Mouse (Mus musculus) stomach, postnatal 0 days (tissue): ENCODE results near the gene D630045J12Rik. TPM values are rescaled to one million over a fixed set of nuclear protein-coding genes. Genes with fewer than 3 reads are reported as not detected.

Source experiments
- ATAC-seq: fragments of 200-750 bp; cut with Nextera tagmentation; 2 replicates; pipeline ENCODE4 v1.8.0; 2017; ENCODE audit not compliant: low FRiP score, low TSS enrichment
- DNase-seq: peaks from one replicate; pipeline ENCODE4 v3.0.0-alpha.2; 2016; ENCODE audit warnings: low spot score
- H3K27ac ChIP-seq: fragments of 300-500 bp; sonication (generic); replicated peaks from 2 replicates; pipeline ENCODE4 v1.5.1; 2014; ENCODE audit warnings: mild to moderate bottlenecking, control low read depth
- H3K27me3 ChIP-seq: fragments of 300-500 bp; sonication (generic); 2 replicates; pipeline ENCODE4 v1.6.1; 2014; ENCODE audit warnings: low read length; ENCODE audit not compliant: control insufficient read depth, insufficient read depth
- H3K36me3 ChIP-seq: fragments of 300-500 bp; sonication (generic); 2 replicates; pipeline ENCODE4 v1.6.1; 2014; ENCODE audit warnings: low read length, mixed read lengths; ENCODE audit not compliant: control insufficient read depth, insufficient read depth
- H3K4me1 ChIP-seq: fragments of 300-500 bp; sonication (generic); replicated peaks from 2 replicates; pipeline ENCODE4 v1.6.1; 2014; ENCODE audit warnings: antibody characterized with exemption; ENCODE audit not compliant: control insufficient read depth, insufficient read depth
- H3K4me2 ChIP-seq: fragments of 300-500 bp; sonication (generic); replicated peaks from 2 replicates; pipeline ENCODE4 v1.6.1; 2014; ENCODE audit warnings: low read depth, mild to moderate bottlenecking, control low read depth, moderate library complexity
- H3K4me3 ChIP-seq: fragments of 300-500 bp; sonication (generic); 2 replicates; pipeline ENCODE4 v1.5.1; 2014; ENCODE audit warnings: low read depth, low read length, control low read depth
- H3K9ac ChIP-seq: fragments of 300-500 bp; sonication (generic); 2 replicates; pipeline ENCODE4 v1.6.1; 2014; ENCODE audit warnings: mild to moderate bottlenecking, low read length, control low read depth, mixed read lengths
- H3K9me3 ChIP-seq: fragments of 300-500 bp; sonication (generic); 2 replicates; pipeline ENCODE4 v1.6.1; 2016; ENCODE audit warnings: low read length; ENCODE audit not compliant: control insufficient read depth
- CTCF ChIP-seq: IDR thresholded peaks from 2 replicates; pipeline ENCODE4 v1.5.1; 2016; ENCODE audit warnings: antibody characterized with exemption, low read depth, mild to moderate bottlenecking, moderate library complexity
- EP300 ChIP-seq: optimal IDR thresholded peaks from 2 replicates; pipeline ENCODE3; 2016; ENCODE audit warnings: antibody characterized with exemption
- WGBS: fragments of 180-500 bp; shearing (Covaris S2); extraction: QIAGEN DNeasy Blood & Tissue Kit; methylation state at CpG from one replicate; pipeline ENCODE4 v1.1.7; 2014; 5-methylcytosine and 5-hydroxymethylcytosine counted together
- polyA plus RNA-seq: library from polyadenylated mRNA; unstranded; fragments of >200 nt; fragmentation: Nextera tagmentation; extraction: Ambion mirVana; gene quantifications from 2 replicates; pipeline ENCODE4 v1.2.1, GENCODE M21; 2015

The D630045J12Rik gene
- polyA plus RNA-seq, 1 experiment from 2014 or later: 0.70 TPM

DNA sequence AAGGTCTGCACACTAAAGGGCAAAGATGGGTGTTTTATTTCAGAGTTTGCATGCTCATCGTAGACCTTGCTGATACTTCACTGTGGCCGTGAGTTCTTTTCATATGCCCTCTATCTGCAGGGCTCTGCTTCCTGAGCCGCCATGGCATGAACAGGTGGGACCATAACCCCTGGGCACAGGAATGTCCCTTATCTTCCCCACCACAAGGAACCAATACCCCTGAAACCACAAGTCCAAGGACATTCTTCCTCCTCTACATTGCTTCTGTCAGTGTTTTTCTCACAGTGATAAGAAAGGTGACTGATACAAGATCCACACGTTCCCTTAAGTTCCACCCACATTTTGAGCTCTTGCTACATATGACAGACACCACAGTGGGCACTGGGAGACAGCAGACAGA, 3.0 kb upstream of the D630045J12Rik start:
- no peak for ATAC-seq
- no peak for DNase-seq
- Histone ChIP-seq H3K4me1 (no peaks in the 10 kb centered on the region; the same call in 1 of the 2 replicates), H3K4me2 (no peak overlapping the region), H3K9ac (no peak overlapping the region), H3K27me3 (no peaks in the 10 kb centered on the region), H3K36me3 (no peaks in the 10 kb centered on the region), H3K4me3 (no peak overlapping the region), H3K27ac (no peak overlapping the region), H3K9me3 (no peaks in the 10 kb centered on the region)
- TF ChIP-seq CTCF: no peak
- no peak for TF ChIP-seq EP300
- WGBS: 85% methylated on average over 4 of the region's 4 CpGs

DNA sequence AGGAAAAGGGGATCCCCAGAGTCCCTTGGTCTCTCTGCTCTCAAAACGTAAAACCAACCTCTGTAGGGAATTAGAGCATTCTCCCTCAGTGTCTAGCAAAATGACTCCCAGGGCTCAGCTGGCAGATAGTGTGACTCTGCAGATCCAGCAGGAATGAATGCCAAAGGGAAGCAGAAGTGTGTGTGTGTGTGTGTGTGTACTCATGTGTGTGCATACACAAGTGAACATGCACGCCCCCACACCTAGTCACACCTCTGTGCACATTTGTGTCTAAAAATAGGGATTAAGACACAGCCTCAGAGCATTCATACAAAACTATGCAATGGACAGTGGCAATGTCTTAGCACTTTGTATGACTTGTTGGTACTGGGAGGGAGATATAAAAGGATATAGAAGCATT, 2.0 kb upstream of the D630045J12Rik start:
- ATAC-seq (no peak), DNase-seq (no peak)
- H3K36me3 ChIP-seq: no peaks in the 10 kb centered on the region
- H3K4me3 ChIP-seq: no peak overlapping the region
- no peaks in the 10 kb centered on the region for H3K9me3 ChIP-seq
- TF ChIP-seq CTCF (no peak), EP300 (no peak)
- no peaks in the 10 kb centered on the region for H3K27me3 ChIP-seq
- H3K4me1 ChIP-seq: no peaks in the 10 kb centered on the region; the same call in 1 of the 2 replicates
- 81% methylated on average over 2 of the region's 2 CpGs for WGBS
- H3K9ac ChIP-seq: no peak overlapping the region
- no peak overlapping the region for H3K4me2 ChIP-seq
- no peak overlapping the region for H3K27ac ChIP-seq

DNA sequence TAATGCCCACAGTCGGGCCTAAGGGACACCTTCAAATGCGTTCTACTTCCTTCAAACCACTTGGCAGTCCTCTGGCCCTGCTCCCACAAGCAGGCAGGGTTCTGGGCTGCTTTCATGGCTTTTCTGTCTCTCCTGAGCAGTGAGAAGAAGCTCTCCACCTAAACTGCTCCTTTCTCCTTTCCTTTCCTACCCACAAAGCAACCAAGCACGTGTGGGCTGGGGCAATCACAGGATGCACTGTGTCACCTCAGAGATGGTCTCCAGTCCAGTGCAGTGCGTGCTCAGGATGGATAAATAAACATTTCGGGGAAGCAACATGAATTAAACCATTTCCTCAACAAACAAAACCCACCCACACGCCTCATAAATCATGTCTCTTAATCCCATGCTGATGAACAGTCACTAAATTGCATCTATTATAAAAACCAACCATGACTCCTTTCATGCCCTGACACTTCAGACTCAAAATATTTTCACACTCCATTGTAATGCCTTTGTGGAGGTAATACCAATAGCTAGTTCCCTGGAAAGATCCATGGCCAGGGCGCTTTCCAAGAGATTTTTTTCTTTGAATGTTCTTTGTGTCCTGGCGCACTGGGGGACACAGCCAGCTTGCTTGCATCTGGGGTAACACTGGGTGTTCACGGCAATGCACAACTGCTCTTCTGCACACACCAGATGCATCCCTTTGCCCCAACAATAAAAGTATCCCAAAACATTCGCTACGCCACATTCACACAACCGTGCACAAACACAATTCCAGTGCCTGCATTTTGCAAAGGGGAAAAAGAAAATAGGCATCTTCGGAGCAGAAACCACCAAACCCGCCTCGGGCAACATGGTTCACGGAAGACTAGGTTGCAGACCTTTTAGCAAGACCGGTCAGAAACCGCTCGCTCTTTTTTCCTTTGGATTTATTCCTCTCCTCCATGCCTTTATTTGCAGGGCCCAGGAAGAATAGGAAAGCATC, 758 bp downstream of the D630045J12Rik start:
- Histone ChIP-seq H3K9ac (peak overlapping the region; percentile 71), H3K4me1 (no peaks in the 10 kb centered on the region; the same call in 1 of the 2 replicates), H3K27ac (peak overlapping the region; percentile 65; the same call in 1 of the 2 replicates), H3K27me3 (no peaks in the 10 kb centered on the region), H3K36me3 (no peaks in the 10 kb centered on the region), H3K4me3 (peak overlapping the region; percentile 73), H3K9me3 (no peaks in the 10 kb centered on the region), H3K4me2 (peak overlapping the region; percentile 98)
- DNase-seq (no peak), ATAC-seq (no peak)
- TF ChIP-seq CTCF (no peak), EP300 (no peak)
- WGBS: 9% methylated on average over 19 of the region's 19 CpGs

DNA sequence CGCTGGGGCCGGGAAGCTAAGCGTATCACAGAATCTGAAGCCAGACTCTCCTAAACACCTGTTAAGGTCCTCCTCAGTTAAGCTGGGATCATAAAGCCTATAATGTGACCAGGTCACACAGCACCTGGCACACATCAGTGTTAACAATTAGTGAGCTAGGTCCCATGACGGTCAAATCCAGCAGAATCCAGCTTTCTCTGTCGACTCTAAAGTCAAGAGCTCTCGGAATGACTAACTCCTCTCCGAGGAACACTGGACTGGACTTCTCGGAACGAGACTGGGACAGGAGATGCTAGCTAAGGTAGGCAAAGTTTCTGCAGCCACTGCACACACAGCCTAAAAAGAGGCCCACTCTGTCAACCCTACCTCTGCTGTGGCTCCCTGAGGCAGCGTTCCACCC, 1.7 kb downstream of the D630045J12Rik start:
- no peak overlapping the region for H3K4me3 ChIP-seq
- no peaks in the 10 kb centered on the region; the same call in 1 of the 2 replicates for H3K4me1 ChIP-seq
- no peaks in the 10 kb centered on the region for H3K27me3 ChIP-seq
- no peaks in the 10 kb centered on the region for H3K36me3 ChIP-seq
- peak overlapping the region; percentile 98 for H3K4me2 ChIP-seq
- no peak overlapping the region for H3K9ac ChIP-seq
- no peaks in the 10 kb centered on the region for H3K9me3 ChIP-seq
- TF ChIP-seq EP300 (no peak), CTCF (no peak)
- ATAC-seq (no peak), DNase-seq (no peak)
- H3K27ac ChIP-seq: no peak overlapping the region
- WGBS: 70% methylated on average over 10 of the region's 10 CpGs

DNA sequence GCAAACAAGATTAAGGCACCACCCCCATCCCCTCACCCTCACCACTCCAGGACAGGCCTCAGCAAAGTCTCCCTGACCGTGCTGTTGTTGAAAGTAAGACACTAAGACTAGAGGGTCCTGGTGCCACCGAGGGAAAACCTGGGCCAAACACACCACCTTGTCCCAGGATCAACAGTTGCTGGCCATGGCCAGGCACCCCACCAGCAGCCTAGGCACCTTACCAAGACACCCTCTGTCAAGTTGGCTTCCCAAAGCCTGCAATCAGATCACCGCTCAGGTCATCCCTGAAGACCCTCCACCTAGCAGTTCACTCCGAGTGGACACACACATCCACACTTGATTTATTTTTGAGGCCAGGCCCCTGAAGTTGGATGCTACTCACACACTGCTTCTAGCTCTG, 2.3 kb downstream of the D630045J12Rik start:
- H3K9me3 ChIP-seq: no peaks in the 10 kb centered on the region
- WGBS: 60% methylated on average over 4 of the region's 4 CpGs
- 0 out of 2 replicates have a peak overlapping the region, but pooled peaks have one; percentile 1 for H3K9ac ChIP-seq
- no peak overlapping the region for H3K4me3 ChIP-seq
- H3K27ac ChIP-seq: no peak overlapping the region
- TF ChIP-seq EP300 (no peak), CTCF (no peak)
- H3K4me2 ChIP-seq: no peak overlapping the region
- DNase-seq: no peak
- no peak for ATAC-seq
- H3K27me3 ChIP-seq: no peaks in the 10 kb centered on the region
- H3K4me1 ChIP-seq: no peaks in the 10 kb centered on the region; the same call in 1 of the 2 replicates
- no peaks in the 10 kb centered on the region for H3K36me3 ChIP-seq

DNA sequence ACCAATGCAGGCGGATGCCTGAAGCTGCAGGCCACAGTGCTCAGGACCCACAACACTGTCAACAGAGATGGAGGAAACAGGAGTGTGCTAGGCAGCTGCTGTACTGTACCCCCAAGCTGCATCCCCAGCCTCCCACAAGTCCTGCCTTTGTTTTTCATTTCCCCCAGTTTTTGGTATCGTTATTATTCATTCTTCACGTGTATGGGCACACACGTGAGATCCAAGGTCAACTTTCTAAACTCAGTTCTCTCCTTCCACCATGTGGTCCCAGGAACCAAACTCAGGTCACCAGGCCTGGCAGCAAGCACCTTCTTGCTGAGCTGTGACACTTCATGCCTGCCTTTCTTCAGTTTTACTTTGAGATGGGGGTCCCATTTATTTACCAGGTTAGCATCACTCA, 6.4 kb downstream of the D630045J12Rik start:
- Histone ChIP-seq H3K4me1 (no peaks in the 10 kb centered on the region), H3K27ac (no peak overlapping the region), H3K4me3 (no peak overlapping the region), H3K36me3 (no peaks in the 10 kb centered on the region), H3K27me3 (no peaks in the 10 kb centered on the region), H3K9ac (no peak overlapping the region), H3K4me2 (no peak overlapping the region), H3K9me3 (no peaks in the 10 kb centered on the region)
- ATAC-seq (no peak), DNase-seq (no peak)
- TF ChIP-seq CTCF (no peak), EP300 (no peak)
- WGBS: 77% methylated on average over 4 of the region's 4 CpGs
